Mouse (Mus musculus): Measurements from ENCODE around the gene Mcoln2. TPM values are rescaled to one million over a fixed set of nuclear protein-coding genes. Genes with fewer than 3 reads are reported as not detected.

Gene Mcoln2
- total and polyA plus RNA-seq, 2 experiments from 2014 or later, result 0.09 to 0.16 TPM

- Histone ChIP-seq H3K4me3 (ENCODE audit: low read depth, low read length) (no peak overlapping the region), H3K4me2 (ENCODE audit: low read depth, low read length, poor library complexity, severe bottlenecking) (no peak overlapping the region), H3K4me1 (ENCODE audit: insufficient read depth, low read length) (0 out of 2 replicates have a peak, but pooled peaks cover 3% of the 10 kb centered on the region), H3K9me3 (ENCODE audit: low read length) (no peaks in the 10 kb centered on the region), H3K27ac (ENCODE audit: low read depth, low read length) (no peak overlapping the region), H3K27me3 (ENCODE audit: insufficient read depth, low read length) (no peaks in the 10 kb centered on the region), H3K9ac (replicated peaks; ENCODE audit: low read length, poor library complexity, severe bottlenecking) (no peak overlapping the region), H3K36me3 (ENCODE audit: insufficient read depth, low read length) (no peaks in the 10 kb centered on the region)
- no peak for TF ChIP-seq CTCF (IDR thresholded peaks at IDR 0.05)
- DNase-seq (ENCODE audit: low spot score), result no peak
- ATAC-seq (ENCODE audit: low FRiP score), result no peak
- WGBS, result 88% methylated on average over 5 of the region's 5 CpGs
Measured at GRCm38 (mm10) chr3:146195153-146195552, 45.5 kb downstream of the Mcoln2 start.

GRCm38 (mm10) chr3:146196301-146196700 lies 46.7 kb downstream of the Mcoln2 start:
- Histone ChIP-seq H3K27ac (ENCODE audit: low read depth, low read length) (no peak overlapping the region), H3K4me3 (ENCODE audit: low read depth, low read length) (no peak overlapping the region), H3K36me3 (ENCODE audit: insufficient read depth, low read length) (no peaks in the 10 kb centered on the region), H3K27me3 (ENCODE audit: insufficient read depth, low read length) (no peaks in the 10 kb centered on the region), H3K4me1 (ENCODE audit: insufficient read depth, low read length) (0 out of 2 replicates have a peak, but pooled peaks cover 3% of the 10 kb centered on the region), H3K4me2 (ENCODE audit: low read depth, low read length, poor library complexity, severe bottlenecking) (no peak overlapping the region), H3K9me3 (ENCODE audit: low read length) (no peaks in the 10 kb centered on the region), H3K9ac (replicated peaks; ENCODE audit: low read length, poor library complexity, severe bottlenecking) (no peak overlapping the region)
- TF ChIP-seq CTCF (IDR thresholded peaks at IDR 0.05), result no peak
- 28% methylated on average over 6 of the region's 6 CpGs for WGBS
- ATAC-seq (ENCODE audit: low FRiP score) (no peak), DNase-seq (ENCODE audit: low spot score) (peak; percentile 42)

GRCm38 (mm10) chr3:146196780-146197743 lies 47.4 kb downstream of the Mcoln2 start:
- Histone ChIP-seq H3K9ac (replicated peaks; ENCODE audit: low read length, poor library complexity, severe bottlenecking) (no peak overlapping the region), H3K4me3 (ENCODE audit: low read depth, low read length) (no peak overlapping the region), H3K4me2 (ENCODE audit: low read depth, low read length, poor library complexity, severe bottlenecking) (no peak overlapping the region), H3K27ac (ENCODE audit: low read depth, low read length) (no peak overlapping the region), H3K36me3 (ENCODE audit: insufficient read depth, low read length) (no peaks in the 10 kb centered on the region), H3K4me1 (ENCODE audit: insufficient read depth, low read length) (0 out of 2 replicates have a peak, but pooled peaks cover 3% of the 10 kb centered on the region), H3K27me3 (ENCODE audit: insufficient read depth, low read length) (no peaks in the 10 kb centered on the region), H3K9me3 (ENCODE audit: low read length) (no peaks in the 10 kb centered on the region)
- 83% methylated on average over 17 of the region's 17 CpGs for WGBS
- 0 out of 2 replicates have a peak, but pooled peaks have one; percentile 12 for ATAC-seq (ENCODE audit: low FRiP score)
- TF ChIP-seq CTCF (IDR thresholded peaks at IDR 0.05), result no peak
- DNase-seq (ENCODE audit: low spot score), result no peak

- H3K27ac ChIP-seq (ENCODE audit: low read depth, low read length), result no peak overlapping the region
- no peak overlapping the region for H3K4me3 ChIP-seq (ENCODE audit: low read depth, low read length)
- no peaks in the 10 kb centered on the region for H3K9me3 ChIP-seq (ENCODE audit: low read length)
- H3K27me3 ChIP-seq (ENCODE audit: insufficient read depth, low read length), result no peaks in the 10 kb centered on the region
- no peak overlapping the region for H3K9ac ChIP-seq (replicated peaks; ENCODE audit: low read length, poor library complexity, severe bottlenecking)
- no peak for TF ChIP-seq CTCF (IDR thresholded peaks at IDR 0.05)
- no peak overlapping the region for H3K4me2 ChIP-seq (ENCODE audit: low read depth, low read length, poor library complexity, severe bottlenecking)
- no peak for DNase-seq (ENCODE audit: low spot score)
- no peaks in the 10 kb centered on the region for H3K36me3 ChIP-seq (ENCODE audit: insufficient read depth, low read length)
- 0 out of 2 replicates have a peak, but pooled peaks cover 3% of the 10 kb centered on the region for H3K4me1 ChIP-seq (ENCODE audit: insufficient read depth, low read length)
- ATAC-seq (ENCODE audit: low FRiP score), result no peak
- 90% methylated on average over 12 of the region's 12 CpGs for WGBS
Measured at GRCm38 (mm10) chr3:146197785-146198184, 48.2 kb downstream of the Mcoln2 start.

- H3K4me3 ChIP-seq (ENCODE audit: low read depth, low read length), result no peak overlapping the region
- WGBS, result 66% methylated on average over 11 of the region's 11 CpGs
- H3K4me2 ChIP-seq (ENCODE audit: low read depth, low read length, poor library complexity, severe bottlenecking), result no peak overlapping the region
- TF ChIP-seq CTCF (IDR thresholded peaks at IDR 0.05), result no peak
- no peaks in the 10 kb centered on the region for H3K27me3 ChIP-seq (ENCODE audit: insufficient read depth, low read length)
- H3K27ac ChIP-seq (ENCODE audit: low read depth, low read length), result no peak overlapping the region
- no peak for DNase-seq (ENCODE audit: low spot score)
- no peaks in the 10 kb centered on the region for H3K9me3 ChIP-seq (ENCODE audit: low read length)
- H3K36me3 ChIP-seq (ENCODE audit: insufficient read depth, low read length), result no peaks in the 10 kb centered on the region
- ATAC-seq (ENCODE audit: low FRiP score), result no peak; the same call in 1 of the 2 replicates
- H3K4me1 ChIP-seq (ENCODE audit: insufficient read depth, low read length), result 0 out of 2 replicates have a peak, but pooled peaks cover 3% of the 10 kb centered on the region
- no peak overlapping the region for H3K9ac ChIP-seq (replicated peaks; ENCODE audit: low read length, poor library complexity, severe bottlenecking)
Measured at GRCm38 (mm10) chr3:146198803-146199481, 49.3 kb downstream of the Mcoln2 start.
